Mouse (Mus musculus) kidney, postnatal 0 days (tissue): Measurements from ENCODE around the gene Ewsr1. TPM values are rescaled to one million over a fixed set of nuclear protein-coding genes. Genes with fewer than 3 reads are reported as not detected.

Source experiments
- ATAC-seq: fragments of 200-750 bp; cut with Nextera tagmentation; replicated peaks from 2 replicates; pipeline ENCODE4 v1.8.0; 2017; ENCODE audit warnings: low read depth, moderate number of reproducible peaks, moderate TSS enrichment, moderate library complexity; ENCODE audit not compliant: low FRiP score
- DNase-seq: peaks from one replicate; pipeline ENCODE4 v3.0.0-alpha.2; 2016; ENCODE audit warnings: low spot score
- H3K27ac ChIP-seq: fragments of 300-500 bp; sonication (generic); 2 replicates; pipeline ENCODE4 v1.5.1; 2014; ENCODE audit warnings: mild to moderate bottlenecking
- H3K27me3 ChIP-seq: fragments of 300-500 bp; sonication (generic); 2 replicates; pipeline ENCODE4 v1.6.1; 2014; ENCODE audit warnings: low read length, mixed read lengths; ENCODE audit not compliant: insufficient read depth
- H3K36me3 ChIP-seq: fragments of 300-500 bp; sonication (generic); 2 replicates; pipeline ENCODE4 v1.6.1; 2014; ENCODE audit warnings: low read length, mixed read lengths; ENCODE audit not compliant: insufficient read depth
- H3K4me1 ChIP-seq: fragments of 300-500 bp; sonication (generic); replicated peaks from 2 replicates; pipeline ENCODE4 v1.6.1; 2014; ENCODE audit warnings: antibody characterized with exemption, low read length, mixed read lengths; ENCODE audit not compliant: insufficient read depth
- H3K4me2 ChIP-seq: fragments of 300-500 bp; sonication (generic); 2 replicates; pipeline ENCODE4 v1.6.1; 2014; ENCODE audit warnings: mild to moderate bottlenecking, low read length, moderate library complexity, mixed read lengths
- H3K4me3 ChIP-seq: fragments of 300-500 bp; sonication (generic); replicated peaks from 2 replicates; pipeline ENCODE4 v1.5.1; 2014; ENCODE audit warnings: low read depth, low read length
- H3K9ac ChIP-seq: fragments of 300-500 bp; sonication (generic); 2 replicates; pipeline ENCODE4 v1.6.1; 2014; ENCODE audit warnings: low read depth, low read length
- H3K9me3 ChIP-seq: fragments of 300-500 bp; sonication (generic); replicated peaks from 2 replicates; pipeline ENCODE4 v1.6.1; 2016; ENCODE audit warnings: low read length, inconsistent platforms, mixed read lengths
- CTCF ChIP-seq: IDR thresholded peaks from 2 replicates; pipeline ENCODE4 v1.5.1; 2016; ENCODE audit warnings: antibody characterized with exemption, low read depth, mild to moderate bottlenecking, moderate library complexity
- WGBS: fragments of 180-500 bp; shearing (Covaris S2); extraction: QIAGEN DNeasy Blood & Tissue Kit; methylation state at CpG from one replicate; pipeline ENCODE4 v1.1.7; 2014; 5-methylcytosine and 5-hydroxymethylcytosine counted together
- polyA plus RNA-seq: library from polyadenylated mRNA; unstranded; fragments of >200 nt; fragmentation: Nextera tagmentation; extraction: Ambion mirVana; gene quantifications from 2 replicates; pipeline ENCODE4 v1.2.1, GENCODE M21; 2015

The Ewsr1 gene
- polyA plus RNA-seq, 1 experiment from 2014 or later: 477 TPM

GRCm38 (mm10) chr11:5062326-5062725, 36.7 kb downstream of the Ewsr1 start:
- Histone ChIP-seq H3K4me3 (peak overlapping the region; percentile 36; the same call in 1 of the 2 replicates), H3K27ac (no peak overlapping the region), H3K4me1 (peaks cover 34% of the 10 kb centered on the region), H3K27me3 (peaks cover 7% of the 10 kb centered on the region), H3K9me3 (no peaks in the 10 kb centered on the region), H3K36me3 (no peaks in the 10 kb centered on the region), H3K9ac (peak overlapping the region; percentile 49; the same call in 1 of the 2 replicates), H3K4me2 (peak overlapping the region; percentile 77)
- DNase-seq: no peak
- ATAC-seq: no peak
- WGBS: 28% methylated on average over 13 of the region's 13 CpGs
- TF ChIP-seq CTCF: no peak

DNA sequence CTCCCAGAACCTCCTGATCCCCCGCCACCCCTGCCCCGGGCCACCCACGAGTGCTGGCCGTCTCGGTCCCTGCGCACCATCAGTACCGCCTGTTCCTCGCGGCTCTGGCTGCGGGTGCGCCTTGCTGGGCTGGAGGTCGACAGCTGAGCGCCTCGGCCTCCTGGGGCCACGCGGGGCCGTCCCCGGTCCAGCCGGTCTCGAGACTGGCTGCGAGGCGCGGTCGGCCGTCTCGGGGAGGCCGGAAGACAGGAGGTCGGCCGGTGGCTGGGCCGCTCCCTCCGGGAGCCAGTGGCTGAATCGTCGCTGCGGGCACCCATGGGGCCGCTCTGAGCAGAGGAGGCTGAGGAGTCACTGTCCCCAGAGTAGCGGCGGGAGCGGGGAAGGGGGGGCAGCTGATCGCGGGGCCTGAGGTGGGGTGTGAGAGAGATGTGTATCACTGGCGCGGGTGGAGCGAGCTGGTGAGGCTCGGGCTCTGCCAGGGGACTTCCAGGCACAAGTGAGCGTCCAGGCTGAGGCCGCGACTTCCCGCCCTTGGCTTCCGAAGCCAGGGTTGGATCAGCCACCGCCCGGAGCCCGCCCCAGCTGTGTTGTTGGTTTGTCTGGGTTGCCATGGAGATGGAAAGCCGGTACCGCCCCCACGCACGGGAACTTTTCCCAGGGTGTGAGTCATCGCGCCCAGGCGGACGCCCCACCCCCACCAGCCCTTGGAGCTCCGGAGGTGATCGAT, 37.5 kb downstream of the Ewsr1 start:
- peaks cover 35% of the 10 kb centered on the region for H3K4me1 ChIP-seq
- no peak for TF ChIP-seq CTCF

DNA sequence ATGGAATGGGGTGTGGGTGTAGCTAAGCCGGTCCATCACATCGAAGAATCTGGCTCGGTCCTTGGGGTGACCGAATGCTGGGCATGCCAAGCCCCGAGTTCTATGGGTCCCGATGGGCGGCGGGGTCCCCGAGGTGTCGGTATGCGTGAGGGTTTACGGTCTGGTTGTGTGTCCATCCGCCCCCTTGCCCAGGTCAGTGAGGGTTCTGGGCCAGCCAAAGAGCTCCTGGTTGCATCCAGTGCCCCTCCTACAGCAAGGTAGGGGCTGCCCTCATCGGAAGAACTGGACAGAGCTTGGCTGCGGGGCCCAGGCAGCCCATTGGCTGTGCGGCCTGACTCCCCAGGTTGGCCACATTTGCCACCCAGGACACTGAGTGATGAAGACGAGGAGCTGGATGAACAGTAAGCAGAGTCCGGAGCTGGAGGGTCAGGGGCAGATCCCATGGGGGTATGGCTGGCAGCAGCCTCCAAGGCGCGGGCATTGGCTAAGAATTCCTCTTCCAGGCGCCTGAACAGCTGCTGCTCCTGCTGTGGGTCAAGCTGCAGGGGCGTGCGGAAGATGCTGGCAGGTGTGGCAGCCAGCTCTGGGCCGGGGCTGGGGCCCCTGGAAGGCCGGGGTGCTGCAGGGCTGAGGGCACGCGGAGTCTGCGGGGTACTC, 38.2 kb downstream of the Ewsr1 start:
- Histone ChIP-seq H3K27me3 (peaks cover 7% of the 10 kb centered on the region), H3K36me3 (no peaks in the 10 kb centered on the region), H3K9ac (no peak overlapping the region), H3K4me3 (0 out of 2 replicates have a peak overlapping the region, but pooled peaks have one; percentile 36), H3K4me1 (peaks cover 35% of the 10 kb centered on the region), H3K27ac (no peak overlapping the region), H3K4me2 (peak overlapping the region; percentile 77), H3K9me3 (no peaks in the 10 kb centered on the region)
- WGBS: 72% methylated on average over 28 of the region's 28 CpGs
- DNase-seq: no peak
- no peak for ATAC-seq
- TF ChIP-seq CTCF: no peak

More for the DNA sequence above, 37.5 kb downstream of the Ewsr1 start:
- peak; percentile 91 for DNase-seq
- peak overlapping the region; percentile 49 for H3K9ac ChIP-seq
- no peaks in the 10 kb centered on the region for H3K9me3 ChIP-seq
- WGBS: 4% methylated on average over 59 of the region's 62 CpGs
- no peaks in the 10 kb centered on the region for H3K36me3 ChIP-seq
- ATAC-seq: peak; percentile 51
- peak overlapping the region; percentile 36 for H3K4me3 ChIP-seq
- H3K4me2 ChIP-seq: peak overlapping the region; percentile 77
- no peak overlapping the region for H3K27ac ChIP-seq
- peaks cover 7% of the 10 kb centered on the region for H3K27me3 ChIP-seq

- H3K4me3 ChIP-seq: no peak overlapping the region
- peak; percentile 83 for TF ChIP-seq CTCF
- peaks cover 33% of the 10 kb centered on the region for H3K4me1 ChIP-seq
- no peaks in the 10 kb centered on the region for H3K9me3 ChIP-seq
- H3K9ac ChIP-seq: no peak overlapping the region
- no peak overlapping the region for H3K27ac ChIP-seq
- H3K36me3 ChIP-seq: no peaks in the 10 kb centered on the region
- DNase-seq (no peak), ATAC-seq (no peak)
- peaks cover 7% of the 10 kb centered on the region for H3K27me3 ChIP-seq
- WGBS: 16% methylated on average over 27 of the region's 27 CpGs
- no peak overlapping the region for H3K4me2 ChIP-seq
These were observed 39.3 kb downstream of the Ewsr1 start for GRCm38 (mm10) chr11:5059704-5060156.

- DNase-seq (no peak), ATAC-seq (no peak)
- 0 out of 2 replicates have a peak overlapping the region, but pooled peaks have one; percentile 4 for H3K4me3 ChIP-seq
- H3K4me1 ChIP-seq: peaks cover 28% of the 10 kb centered on the region
- H3K4me2 ChIP-seq: no peak overlapping the region
- H3K27ac ChIP-seq: no peak overlapping the region
- no peak for TF ChIP-seq CTCF
- H3K9me3 ChIP-seq: no peaks in the 10 kb centered on the region
- H3K9ac ChIP-seq: no peak overlapping the region
- H3K36me3 ChIP-seq: no peaks in the 10 kb centered on the region
- 33% methylated on average over 14 of the region's 14 CpGs for WGBS
- peaks cover 7% of the 10 kb centered on the region for H3K27me3 ChIP-seq
These were observed 39.8 kb downstream of the Ewsr1 start for GRCm38 (mm10) chr11:5059230-5059629.

- Histone ChIP-seq H3K4me2 (no peak overlapping the region), H3K27ac (no peak overlapping the region), H3K9me3 (no peaks in the 10 kb centered on the region), H3K4me1 (peaks cover 24% of the 10 kb centered on the region), H3K9ac (no peak overlapping the region), H3K36me3 (no peaks in the 10 kb centered on the region), H3K4me3 (0 out of 2 replicates have a peak overlapping the region, but pooled peaks have one; percentile 4), H3K27me3 (peaks cover 7% of the 10 kb centered on the region)
- 34% methylated on average over 9 of the region's 9 CpGs for WGBS
- DNase-seq: no peak
- no peak for ATAC-seq
- TF ChIP-seq CTCF: no peak
These were observed 40.3 kb downstream of the Ewsr1 start for GRCm38 (mm10) chr11:5058783-5059182.
